ENCODE assay signal across 8 mouse cellular contexts in genomic region chr8:57321898-57322895, GRCm38 (mm10). TPM values are rescaled to one million over a fixed set of nuclear protein-coding genes. Genes with fewer than 3 reads are reported as not detected.
DNase-seq lines count a peak whose midpoint lies in the region; ATAC-seq and TF ChIP-seq lines count a peak whose summit lies in the region.

No protein-coding gene starts in this region.

- ATAC-seq in lung, postnatal 0 days: no peak
- peak; percentile 15; the same call in 1 of the 2 replicates for ATAC-seq in heart, embryonic 12.5 days (ENCODE audit: insufficient number of reproducible peaks, low FRiP score)
- 0 out of 2 replicates have a peak, but pooled peaks have one; percentile 45 for ATAC-seq in limb, embryonic 15.5 days (ENCODE audit: insufficient number of reproducible peaks, low FRiP score, low TSS enrichment, low read depth)
- ATAC-seq in stomach, embryonic 14.5 days (ENCODE audit: insufficient number of reproducible peaks, insufficient read depth, low FRiP score, low read depth): no peak

- no peak for TF ChIP-seq EP300 in lung, postnatal 0 days (IDR thresholded peaks at IDR 0.05)

- no peak for DNase-seq in lung, postnatal 0 days (ENCODE audit: low spot score)
- no peak for DNase-seq in lung, postnatal 4 days
- no peak for DNase-seq in spleen, postnatal 10 days (ENCODE audit: low spot score in 2 of 2)
- DNase-seq in left cerebral cortex, postnatal 36 days (ENCODE audit: low spot score in 2 of 2): no peak
- no peak for DNase-seq in lung, postnatal 25 days (ENCODE audit: low spot score)

- H3K36me3 ChIP-seq in lung, postnatal 0 days (ENCODE audit: insufficient read depth, low read length): no peaks in the 10 kb centered on the region
- H3K36me3 ChIP-seq in heart, embryonic 12.5 days: peaks cover 35% of the 10 kb centered on the region
- H3K36me3 ChIP-seq in limb, embryonic 15.5 days: no peaks in the 10 kb centered on the region
- H3K36me3 ChIP-seq in stomach, embryonic 14.5 days (ENCODE audit: control insufficient read depth, insufficient read depth, low read length): no peaks in the 10 kb centered on the region; the same call in 1 of the 2 replicates

- no peaks in the 10 kb centered on the region for H3K9me3 ChIP-seq in lung, postnatal 0 days (ENCODE audit: low read length)
- H3K9me3 ChIP-seq in heart, embryonic 12.5 days (replicated peaks): no peaks in the 10 kb centered on the region
- no peaks in the 10 kb centered on the region for H3K9me3 ChIP-seq in limb, embryonic 15.5 days
- no peaks in the 10 kb centered on the region for H3K9me3 ChIP-seq in stomach, embryonic 14.5 days (ENCODE audit: control insufficient read depth, low read depth, low read length)

- H3K4me1 ChIP-seq in lung, postnatal 0 days (ENCODE audit: insufficient read depth, low read depth, low read length): peaks cover 3% of the 10 kb centered on the region; the same call in 1 of the 2 replicates
- peaks cover 19% of the 10 kb centered on the region for H3K4me1 ChIP-seq in heart, embryonic 12.5 days (replicated peaks)
- peaks cover 25% of the 10 kb centered on the region for H3K4me1 ChIP-seq in limb, embryonic 15.5 days
- peaks cover 3% of the 10 kb centered on the region; the same call in 1 of the 2 replicates for H3K4me1 ChIP-seq in stomach, embryonic 14.5 days (ENCODE audit: control insufficient read depth, insufficient read depth, low read length)

- H3K9ac ChIP-seq in lung, postnatal 0 days (replicated peaks; ENCODE audit: low read depth): no peak overlapping the region
- peak overlapping the region; percentile 100 for H3K9ac ChIP-seq in heart, embryonic 12.5 days
- H3K9ac ChIP-seq in limb, embryonic 15.5 days: peak overlapping the region; percentile 84
- peak overlapping the region; percentile 95 for H3K9ac ChIP-seq in stomach, embryonic 14.5 days (replicated peaks; ENCODE audit: low read depth, low read length)

- peak overlapping the region; percentile 58 for H3K4me2 ChIP-seq in lung, postnatal 0 days (replicated peaks; ENCODE audit: low read depth, low read length)
- peak overlapping the region; percentile 94 for H3K4me2 ChIP-seq in heart, embryonic 12.5 days
- peak overlapping the region; percentile 69 for H3K4me2 ChIP-seq in limb, embryonic 15.5 days
- H3K4me2 ChIP-seq in stomach, embryonic 14.5 days (replicated peaks; ENCODE audit: low read depth, low read length): peak overlapping the region; percentile 55

- peak overlapping the region; percentile 34 for H3K4me3 ChIP-seq in lung, postnatal 0 days (ENCODE audit: low read depth, low read length)
- H3K4me3 ChIP-seq in heart, embryonic 12.5 days: peak overlapping the region; percentile 91
- peak overlapping the region; percentile 59 for H3K4me3 ChIP-seq in limb, embryonic 15.5 days
- H3K4me3 ChIP-seq in stomach, embryonic 14.5 days (ENCODE audit: low read depth, low read length): peak overlapping the region; percentile 66

- no peak for TF ChIP-seq CTCF in lung, postnatal 0 days (IDR thresholded peaks at IDR 0.05)

- no peak overlapping the region for H3K27ac ChIP-seq in lung, postnatal 0 days (ENCODE audit: low read length)
- H3K27ac ChIP-seq in heart, embryonic 12.5 days (ENCODE audit: poor library complexity, severe bottlenecking): peak overlapping the region; percentile 98
- peak overlapping the region; percentile 90 for H3K27ac ChIP-seq in limb, embryonic 15.5 days
- H3K27ac ChIP-seq in stomach, embryonic 14.5 days (ENCODE audit: low read length): peak overlapping the region; percentile 95

- 2% methylated on average over 56 of the region's 64 CpGs for WGBS in lung, postnatal 0 days
- WGBS in heart, embryonic 12.5 days: under 1% methylated on average over 64 of the region's 64 CpGs
- 1% methylated on average over 48 of the region's 64 CpGs for WGBS in limb, embryonic 15.5 days
- WGBS in stomach, embryonic 14.5 days: under 1% methylated on average over 61 of the region's 64 CpGs

- intact Hi-C loops in left cerebral cortex, postnatal 36 days (cut with DNase I): no loop called here

- H3K27me3 ChIP-seq in lung, postnatal 0 days (replicated peaks; ENCODE audit: insufficient read depth, low read length): peaks cover 87% of the 10 kb centered on the region
- H3K27me3 ChIP-seq in heart, embryonic 12.5 days (replicated peaks): no peaks in the 10 kb centered on the region
- H3K27me3 ChIP-seq in limb, embryonic 15.5 days: peaks cover 53% of the 10 kb centered on the region
- peaks cover 18% of the 10 kb centered on the region; the same call in 1 of the 2 replicates for H3K27me3 ChIP-seq in stomach, embryonic 14.5 days (ENCODE audit: control insufficient read depth, insufficient read depth, low read length)

RNA-seq across cellular contexts. Expression of gene Hand2, which starts 1.4 kb away (rescaled TPM):
- polyA plus RNA-seq in lung, postnatal 0 days (2015; fragmentation: Nextera tagmentation; extraction: Ambion mirVana): 0.12 and 0.14 TPM in 2 replicates
- 18.0 and 19.4 TPM in 2 replicates for polyA plus RNA-seq in heart, embryonic 12.5 days (2016; fragmentation: Nextera tagmentation; extraction: Ambion mirVana)
- polyA plus RNA-seq in limb, embryonic 15.5 days (2015; fragmentation: Nextera tagmentation; extraction: Ambion mirVana): 5.0 and 6.6 TPM in 2 replicates
- polyA plus RNA-seq in stomach, embryonic 14.5 days (2014; fragmentation: Nextera tagmentation; extraction: Ambion mirVana): 17.7 and 18.3 TPM in 2 replicates
- not detected for total RNA-seq in left cerebral cortex, postnatal 36 days (2021)

Comparison
In these comparisons a context has a peak if more than half of its experiments do, and no peak if none do; other contexts are left out.
1. ATAC-seq: peak in heart, embryonic 12.5 days (single experiment) and limb, embryonic 15.5 days (single experiment); none in lung, postnatal 0 days (single experiment) and stomach, embryonic 14.5 days (single experiment).
2. H3K4me3 ChIP-seq: peak in every context shown above with its lines; median percentile 91 in heart, embryonic 12.5 days; 66 in stomach, embryonic 14.5 days; 59 in limb, embryonic 15.5 days; 34 in lung, postnatal 0 days.
3. Peak in every context shown above with its lines, with median percentiles within 50 percentile points of each other: H3K4me2 ChIP-seq.